Mouse (Mus musculus): ENCODE measurements around the gene Cct5.
"Not testable (repeated sequence)": the region's sequence is repeated elsewhere in the genome, so short reads cannot be mapped to it uniquely, and the experiment has no call there.

Gene Cct5

GRCm38 (mm10) chr15:31595651-31596050, 6.0 kb downstream of the Cct5 start:
- DNase-seq, result no peak

- no peak for DNase-seq
These were observed 7.3 kb downstream of the Cct5 start for GRCm38 (mm10) chr15:31594260-31594659.

- DNase-seq, result no peak
These were observed 9.1 kb downstream of the Cct5 start for GRCm38 (mm10) chr15:31592531-31592930.

- DNase-seq, result no peak
These were observed 11.4 kb downstream of the Cct5 start for GRCm38 (mm10) chr15:31590176-31590575.

- no peak for DNase-seq
These were observed 12.5 kb downstream of the Cct5 start for GRCm38 (mm10) chr15:31588989-31589640.

- DNase-seq, result no peak
These were observed 13.8 kb downstream of the Cct5 start for GRCm38 (mm10) chr15:31587789-31588188.

GRCm38 (mm10) chr15:31586519-31586918, 15.1 kb downstream of the Cct5 start:
- peak; percentile 92 for DNase-seq

GRCm38 (mm10) chr15:31586088-31586487, 15.5 kb downstream of the Cct5 start:
- DNase-seq, result no peak

- DNase-seq, result peak; percentile 25
These were observed 16.4 kb downstream of the Cct5 start for GRCm38 (mm10) chr15:31585238-31585637.

- no peak for DNase-seq
These were observed 18.1 kb downstream of the Cct5 start for GRCm38 (mm10) chr15:31583304-31584085.

- DNase-seq, result not testable (repeated sequence)
These were observed 20.5 kb downstream of the Cct5 start for GRCm38 (mm10) chr15:31581086-31581485.

GRCm38 (mm10) chr15:31576076-31576475, 25.5 kb downstream of the Cct5 start:
- no peak for DNase-seq

GRCm38 (mm10) chr15:31573692-31574091, 27.9 kb downstream of the Cct5 start:
- no peak for DNase-seq

- no peak for DNase-seq
These were observed 28.3 kb downstream of the Cct5 start for GRCm38 (mm10) chr15:31573287-31573686.

GRCm38 (mm10) chr15:31571906-31572722, 29.5 kb downstream of the Cct5 start:
- peak; percentile 31 for DNase-seq

GRCm38 (mm10) chr15:31570959-31571358, 30.6 kb downstream of the Cct5 start:
- DNase-seq, result no peak

- DNase-seq, result no peak
These were observed 32.1 kb downstream of the Cct5 start for GRCm38 (mm10) chr15:31569325-31570022.

GRCm38 (mm10) chr15:31568581-31568996, 33.0 kb downstream of the Cct5 start:
- DNase-seq, result no peak

GRCm38 (mm10) chr15:31567431-31567830, 34.2 kb downstream of the Cct5 start:
- no peak for DNase-seq

GRCm38 (mm10) chr15:31565786-31566185, 35.8 kb downstream of the Cct5 start:
- DNase-seq, result no peak

- no peak for DNase-seq
These were observed 36.4 kb downstream of the Cct5 start, which contains the start of gene Cmbl for GRCm38 (mm10) chr15:31565184-31565583. Gene Cmbl (plus strand): TSS chr15:31565389.

Measured in right cerebral cortex, postnatal 14 days (tissue).